Mouse (Mus musculus): Measurements from ENCODE around the gene H2al1e. TPM values are rescaled to one million over a fixed set of nuclear protein-coding genes. Genes with fewer than 3 reads are reported as not detected.
"Not testable (repeated sequence)": the region's sequence is repeated elsewhere in the genome, so short reads cannot be mapped to it uniquely, and the experiment has no call there.

H2al1e gene
- not detected in 2 replicates for total RNA-seq (2017)

DNA sequence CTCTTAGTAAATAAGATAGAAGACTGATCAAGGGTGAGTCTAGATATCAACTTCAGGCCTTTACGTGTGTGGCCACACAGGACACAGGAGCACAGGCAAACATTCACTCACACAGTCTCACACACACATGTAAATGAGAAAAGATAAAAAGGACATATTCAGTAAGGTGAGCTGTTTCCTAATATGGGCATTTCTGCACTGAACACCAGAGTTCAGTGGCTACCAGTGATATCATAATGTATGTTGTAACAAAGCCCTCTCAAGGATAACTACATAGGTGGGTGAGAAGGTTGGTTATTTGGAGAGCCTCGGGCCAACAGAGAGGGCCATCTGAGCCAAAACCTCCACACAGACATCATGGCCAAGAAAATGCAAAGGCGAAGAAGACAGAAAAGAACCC lies at the start of gene H2al1e:
H2al1e (plus strand) TSS at position 301 of the 400 bp plus-strand sequence.
- ATAC-seq (replicated peaks in 1 of 2; ENCODE audit: insufficient read depth in 1 of 2, low FRiP score in 2 of 2, low TSS enrichment in 1 of 2, low read depth in 1 of 2, poor library complexity in 2 of 2, severe bottlenecking in 2 of 2) = not testable (repeated sequence)

DNA sequence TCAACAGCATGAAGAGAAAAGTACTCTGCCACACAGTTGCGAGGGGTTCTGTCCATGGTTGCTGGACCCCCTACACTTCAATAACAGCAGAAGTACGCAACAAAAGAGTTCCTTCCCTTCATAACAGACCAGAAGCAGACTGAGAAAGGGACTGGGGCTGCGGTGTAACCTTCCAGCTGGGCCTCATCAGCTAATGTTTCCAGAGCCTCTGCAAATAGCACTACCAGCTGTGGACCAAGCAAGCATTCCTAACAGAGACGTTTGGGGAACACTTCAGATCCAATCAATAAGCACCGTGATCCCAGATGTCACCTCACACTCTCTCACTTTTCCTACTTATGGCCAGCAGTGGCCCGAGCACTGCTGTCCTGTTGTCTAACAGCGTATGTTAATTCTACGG lies 46.8 kb upstream of the H2al1e start:
- ATAC-seq (replicated peaks in 1 of 2; ENCODE audit: insufficient read depth in 1 of 2, low FRiP score in 2 of 2, low TSS enrichment in 1 of 2, low read depth in 1 of 2, poor library complexity in 2 of 2, severe bottlenecking in 2 of 2) = no peak

DNA sequence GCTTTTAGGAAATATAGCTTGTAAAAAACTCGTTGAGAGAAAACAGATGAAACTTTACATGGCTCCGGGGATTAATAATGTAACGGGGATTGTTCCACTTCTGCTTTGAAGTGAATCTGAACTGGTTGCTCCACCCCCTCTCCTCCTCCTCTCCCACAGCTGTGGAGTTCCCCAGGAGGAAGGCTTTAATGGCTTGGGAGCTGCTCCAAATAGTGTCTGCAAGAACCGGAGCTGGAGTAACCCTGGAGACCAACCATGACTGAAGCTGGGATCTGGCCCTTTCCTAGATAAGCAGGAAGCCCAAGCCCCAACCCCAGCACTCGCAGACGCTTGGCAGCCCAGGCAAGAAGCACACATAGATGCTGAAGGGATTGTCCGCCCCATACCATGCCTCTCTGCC lies 43.9 kb upstream of the H2al1e start:
- no peak for ATAC-seq (replicated peaks in 1 of 2; ENCODE audit: insufficient read depth in 1 of 2, low FRiP score in 2 of 2, low TSS enrichment in 1 of 2, low read depth in 1 of 2, poor library complexity in 2 of 2, severe bottlenecking in 2 of 2)

DNA sequence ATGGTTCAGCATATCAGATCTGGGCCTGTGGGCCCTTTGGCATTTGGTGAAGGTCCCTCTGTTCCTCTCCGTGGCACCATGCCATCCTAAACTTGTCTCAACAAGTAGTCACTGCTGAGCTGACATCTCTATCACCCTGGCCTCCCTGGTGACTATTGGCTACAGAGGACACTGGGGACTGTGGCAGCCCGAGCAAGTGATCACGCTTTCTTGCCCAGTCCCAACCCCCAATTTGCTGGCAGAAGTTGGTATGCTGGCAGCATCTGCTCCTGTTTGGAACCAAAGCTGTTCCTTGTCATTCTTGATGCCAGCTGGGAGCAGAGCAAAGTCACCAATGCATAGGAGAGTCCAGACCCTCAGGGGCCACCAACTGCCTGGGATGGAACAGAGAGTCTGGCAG lies 42.7 kb upstream of the H2al1e start:
- ATAC-seq (replicated peaks in 1 of 2; ENCODE audit: insufficient read depth in 1 of 2, low FRiP score in 2 of 2, low TSS enrichment in 1 of 2, low read depth in 1 of 2, poor library complexity in 2 of 2, severe bottlenecking in 2 of 2) = no peak

DNA sequence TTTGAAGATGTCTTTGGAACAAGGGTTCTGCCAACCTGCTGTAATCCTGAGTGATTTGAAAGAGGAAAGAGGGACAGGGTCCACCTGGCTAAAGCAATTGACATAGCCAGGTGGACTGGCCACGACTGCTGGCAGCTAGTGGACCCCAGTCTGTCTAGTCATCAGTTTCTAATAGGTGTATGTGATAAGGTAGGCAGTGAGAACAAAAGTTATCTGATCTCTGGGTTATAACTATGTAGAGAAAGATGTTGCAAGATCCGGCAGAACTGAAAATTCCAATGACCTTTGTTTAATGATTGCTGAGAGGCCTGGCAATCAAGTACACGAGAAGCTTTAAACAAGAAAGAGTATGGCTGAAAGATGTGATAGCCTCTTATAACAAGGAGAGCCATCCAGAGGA lies 38.5 kb upstream of the H2al1e start:
- no peak for ATAC-seq (replicated peaks in 1 of 2; ENCODE audit: insufficient read depth in 1 of 2, low FRiP score in 2 of 2, low TSS enrichment in 1 of 2, low read depth in 1 of 2, poor library complexity in 2 of 2, severe bottlenecking in 2 of 2)

DNA sequence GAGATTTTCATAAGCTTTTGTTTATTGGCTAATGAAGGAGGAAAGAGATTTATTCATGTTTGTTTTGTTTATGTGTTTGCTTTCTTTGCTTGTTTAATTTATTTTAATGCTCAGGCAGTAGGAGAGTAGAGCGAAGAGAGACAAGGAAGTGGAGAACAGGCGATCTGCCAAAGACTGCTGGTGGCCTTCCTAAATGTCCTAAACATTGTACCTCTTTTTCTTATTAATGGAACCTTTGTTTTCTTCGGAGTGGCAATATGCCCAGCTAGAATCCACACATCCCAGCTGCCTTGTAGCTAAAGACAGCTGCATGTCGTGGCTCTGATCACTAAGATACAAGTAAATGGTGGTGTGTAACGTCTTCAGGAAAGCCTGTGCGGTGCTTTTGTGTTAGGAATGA lies 34.7 kb upstream of the H2al1e start:
- ATAC-seq (replicated peaks in 1 of 2; ENCODE audit: insufficient read depth in 1 of 2, low FRiP score in 2 of 2, low TSS enrichment in 1 of 2, low read depth in 1 of 2, poor library complexity in 2 of 2, severe bottlenecking in 2 of 2) = no peak

DNA sequence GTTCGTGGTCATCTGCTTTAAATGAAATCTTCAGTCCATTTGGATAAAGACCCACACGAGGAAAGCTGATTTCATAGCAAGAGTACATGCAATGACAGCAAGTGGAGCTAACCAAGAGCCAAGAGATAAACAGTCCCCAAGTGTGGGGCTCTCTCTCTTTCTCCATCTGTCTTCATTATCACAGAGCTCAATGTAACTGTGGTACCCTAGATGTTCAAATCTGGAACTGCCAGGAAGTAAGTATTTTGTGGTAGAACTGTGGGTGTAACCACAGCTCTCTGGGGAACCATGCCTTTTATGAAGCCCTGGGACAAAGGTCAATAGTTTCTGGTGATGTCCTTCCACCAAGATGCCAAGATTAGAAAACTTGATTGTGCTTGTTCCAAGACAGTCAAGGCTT lies 31.0 kb upstream of the H2al1e start:
- ATAC-seq (replicated peaks in 1 of 2; ENCODE audit: insufficient read depth in 1 of 2, low FRiP score in 2 of 2, low TSS enrichment in 1 of 2, low read depth in 1 of 2, poor library complexity in 2 of 2, severe bottlenecking in 2 of 2) = no peak

DNA sequence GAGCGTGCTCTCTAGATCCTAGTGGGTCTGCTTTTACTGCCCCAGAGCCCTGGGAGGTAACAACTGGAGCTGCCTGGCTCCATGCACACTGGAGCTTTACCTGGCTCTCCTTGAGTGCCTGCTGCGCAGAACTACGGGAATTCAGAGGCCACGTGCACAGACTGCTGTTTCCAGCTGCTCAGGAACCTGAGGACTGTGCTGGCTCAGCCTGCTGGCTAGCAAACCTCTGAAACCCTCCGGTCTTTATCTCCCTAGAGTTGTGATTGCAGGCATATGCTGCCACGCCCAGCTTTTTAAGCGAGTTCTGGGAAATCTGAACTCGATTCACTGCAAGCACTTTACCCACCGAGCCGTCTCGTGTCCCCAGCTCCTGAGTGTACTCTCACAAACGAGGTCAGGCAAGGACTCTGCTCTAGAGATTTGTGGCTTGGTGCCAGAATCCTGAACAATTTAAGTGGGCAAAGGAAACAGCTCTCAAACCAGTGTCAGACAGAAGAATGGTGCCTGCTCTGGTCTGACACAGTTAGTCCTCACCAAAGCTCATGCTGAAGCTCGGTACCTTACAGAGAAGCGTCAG lies 23.3 kb upstream of the H2al1e start:
- no peak for ATAC-seq (replicated peaks in 1 of 2; ENCODE audit: insufficient read depth in 1 of 2, low FRiP score in 2 of 2, low TSS enrichment in 1 of 2, low read depth in 1 of 2, poor library complexity in 2 of 2, severe bottlenecking in 2 of 2)

DNA sequence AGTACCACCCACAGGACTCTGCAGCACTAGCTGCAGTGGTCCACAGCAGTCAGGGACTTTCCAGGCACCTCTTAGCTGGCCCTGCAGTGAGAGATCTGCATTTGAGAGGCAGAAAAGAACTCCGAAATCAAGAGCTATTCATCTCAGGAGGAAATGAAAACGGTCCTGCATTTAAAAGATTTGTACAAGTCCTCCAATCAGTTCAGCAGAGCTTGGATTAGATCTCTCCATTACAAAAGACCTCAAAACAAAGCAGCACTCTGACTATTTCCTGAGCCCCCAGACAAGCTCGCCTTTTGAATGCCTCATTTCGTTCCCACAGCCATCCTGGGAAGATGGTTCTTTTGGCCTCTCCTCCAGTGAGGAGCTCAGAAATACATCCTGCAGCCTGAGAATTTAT lies 22.5 kb upstream of the H2al1e start:
- no peak for ATAC-seq (replicated peaks in 1 of 2; ENCODE audit: insufficient read depth in 1 of 2, low FRiP score in 2 of 2, low TSS enrichment in 1 of 2, low read depth in 1 of 2, poor library complexity in 2 of 2, severe bottlenecking in 2 of 2)

DNA sequence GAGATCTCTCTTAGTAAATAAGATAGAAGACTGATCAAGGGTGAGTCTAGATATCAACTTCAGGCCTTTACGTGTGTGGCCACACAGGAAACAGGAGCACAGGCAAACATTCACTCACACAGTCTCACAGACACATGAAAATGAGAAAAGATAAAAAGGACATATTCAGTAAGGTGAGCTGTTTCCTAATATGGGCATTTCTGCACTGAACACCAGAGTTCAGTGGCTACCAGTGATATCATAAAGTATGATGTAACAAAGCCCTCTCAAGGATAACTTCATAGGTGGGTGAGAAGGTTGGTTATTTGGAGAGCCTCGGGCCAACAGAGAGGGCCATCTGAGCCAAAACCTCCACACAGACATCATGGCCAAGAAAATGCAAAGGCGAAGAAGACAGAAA lies 12.8 kb upstream of the H2al1e start, which contains the start of gene H2al1a:
H2al1a (plus strand) TSS at position 301 of the 400 bp plus-strand sequence.
- not testable (repeated sequence) for ATAC-seq (replicated peaks in 1 of 2; ENCODE audit: insufficient read depth in 1 of 2, low FRiP score in 2 of 2, low TSS enrichment in 1 of 2, low read depth in 1 of 2, poor library complexity in 2 of 2, severe bottlenecking in 2 of 2)

DNA sequence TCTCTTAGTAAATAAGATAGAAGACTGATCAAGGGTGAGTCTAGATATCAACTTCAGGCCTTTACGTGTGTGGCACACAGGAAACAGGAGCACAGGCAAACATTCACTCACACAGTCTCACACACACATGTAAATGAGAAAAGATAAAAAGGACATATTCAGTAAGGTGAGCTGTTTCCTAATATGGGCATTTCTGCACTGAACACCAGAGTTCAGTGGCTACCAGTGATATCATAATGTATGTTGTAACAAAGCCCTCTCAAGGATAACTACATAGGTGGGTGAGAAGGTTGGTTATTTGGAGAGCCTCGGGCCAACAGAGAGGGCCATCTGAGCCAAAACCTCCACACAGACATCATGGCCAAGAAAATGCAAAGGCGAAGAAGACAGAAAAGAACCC lies 9.6 kb upstream of the H2al1e start, which contains the start of gene H2al1b:
H2al1b (plus strand) TSS at position 301 of the 400 bp plus-strand sequence.
- not testable (repeated sequence) for ATAC-seq (replicated peaks in 1 of 2; ENCODE audit: insufficient read depth in 1 of 2, low FRiP score in 2 of 2, low TSS enrichment in 1 of 2, low read depth in 1 of 2, poor library complexity in 2 of 2, severe bottlenecking in 2 of 2)

DNA sequence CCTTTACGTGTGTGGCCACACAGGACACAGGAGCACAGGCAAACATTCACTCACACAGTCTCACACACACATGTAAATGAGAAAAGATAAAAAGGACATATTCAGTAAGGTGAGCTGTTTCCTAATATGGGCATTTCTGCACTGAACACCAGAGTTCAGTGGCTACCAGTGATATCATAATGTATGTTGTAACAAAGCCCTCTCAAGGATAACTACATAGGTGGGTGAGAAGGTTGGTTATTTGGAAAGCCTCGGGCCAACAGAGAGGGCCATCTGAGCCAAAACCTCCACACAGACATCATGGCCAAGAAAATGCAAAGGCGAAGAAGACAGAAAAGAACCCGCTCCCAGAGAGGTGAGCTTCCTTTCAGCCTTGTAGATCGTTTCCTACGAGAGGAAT lies 6.4 kb upstream of the H2al1e start, which contains the start of gene H2al1c:
H2al1c (plus strand) TSS at position 301 of the 400 bp plus-strand sequence.
- not testable (repeated sequence) for ATAC-seq (replicated peaks in 1 of 2; ENCODE audit: insufficient read depth in 1 of 2, low FRiP score in 2 of 2, low TSS enrichment in 1 of 2, low read depth in 1 of 2, poor library complexity in 2 of 2, severe bottlenecking in 2 of 2)

DNA sequence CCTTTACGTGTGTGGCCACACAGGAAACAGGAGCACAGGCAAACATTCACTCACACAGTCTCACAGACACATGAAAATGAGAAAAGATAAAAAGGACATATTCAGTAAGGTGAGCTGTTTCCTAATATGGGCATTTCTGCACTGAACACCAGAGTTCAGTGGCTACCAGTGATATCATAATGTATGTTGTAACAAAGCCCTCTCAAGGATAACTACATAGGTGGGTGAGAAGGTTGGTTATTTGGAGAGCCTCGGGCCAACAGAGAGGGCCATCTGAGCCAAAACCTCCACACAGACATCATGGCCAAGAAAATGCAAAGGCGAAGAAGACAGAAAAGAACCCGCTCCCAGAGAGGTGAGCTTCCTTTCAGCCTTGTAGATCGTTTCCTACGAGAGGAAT lies 3.2 kb upstream of the H2al1e start, which contains the start of gene H2al1d:
H2al1d (plus strand) TSS at position 301 of the 400 bp plus-strand sequence.
- ATAC-seq (replicated peaks in 1 of 2; ENCODE audit: insufficient read depth in 1 of 2, low FRiP score in 2 of 2, low TSS enrichment in 1 of 2, low read depth in 1 of 2, poor library complexity in 2 of 2, severe bottlenecking in 2 of 2) = not testable (repeated sequence)

DNA sequence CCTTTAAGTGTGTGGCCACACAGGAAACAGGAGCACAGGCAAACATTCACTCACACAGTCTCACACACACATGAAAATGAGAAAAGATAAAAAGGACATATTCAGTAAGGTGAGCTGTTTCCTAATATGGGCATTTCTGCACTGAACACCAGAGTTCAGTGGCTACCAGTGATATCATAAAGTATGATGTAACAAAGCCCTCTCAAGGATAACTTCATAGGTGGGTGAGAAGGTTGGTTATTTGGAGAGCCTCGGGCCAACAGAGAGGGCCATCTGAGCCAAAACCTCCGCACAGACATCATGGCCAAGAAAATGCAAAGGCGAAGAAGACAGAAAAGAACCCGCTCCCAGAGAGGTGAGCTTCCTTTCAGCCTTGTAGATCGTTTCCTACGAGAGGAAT lies 3.1 kb downstream of the H2al1e start, which contains the start of gene H2al1f:
H2al1f (plus strand) TSS at position 301 of the 400 bp plus-strand sequence.
- ATAC-seq (replicated peaks in 1 of 2; ENCODE audit: insufficient read depth in 1 of 2, low FRiP score in 2 of 2, low TSS enrichment in 1 of 2, low read depth in 1 of 2, poor library complexity in 2 of 2, severe bottlenecking in 2 of 2) = not testable (repeated sequence)

DNA sequence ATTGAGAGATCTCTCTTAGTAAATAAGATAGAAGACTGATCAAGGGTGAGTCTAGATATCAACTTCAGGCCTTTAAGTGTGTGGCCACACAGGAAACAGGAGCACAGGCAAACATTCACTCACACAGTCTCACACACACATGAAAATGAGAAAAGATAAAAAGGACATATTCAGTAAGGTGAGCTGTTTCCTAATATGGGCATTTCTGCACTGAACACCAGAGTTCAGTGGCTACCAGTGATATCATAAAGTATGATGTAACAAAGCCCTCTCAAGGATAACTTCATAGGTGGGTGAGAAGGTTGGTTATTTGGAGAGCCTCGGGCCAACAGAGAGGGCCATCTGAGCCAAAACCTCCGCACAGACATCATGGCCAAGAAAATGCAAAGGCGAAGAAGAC lies 6.2 kb downstream of the H2al1e start, which contains the start of gene H2al1g:
H2al1g (plus strand) TSS at position 301 of the 400 bp plus-strand sequence.
- ATAC-seq (replicated peaks in 1 of 2; ENCODE audit: insufficient read depth in 1 of 2, low FRiP score in 2 of 2, low TSS enrichment in 1 of 2, low read depth in 1 of 2, poor library complexity in 2 of 2, severe bottlenecking in 2 of 2) = not testable (repeated sequence)

DNA sequence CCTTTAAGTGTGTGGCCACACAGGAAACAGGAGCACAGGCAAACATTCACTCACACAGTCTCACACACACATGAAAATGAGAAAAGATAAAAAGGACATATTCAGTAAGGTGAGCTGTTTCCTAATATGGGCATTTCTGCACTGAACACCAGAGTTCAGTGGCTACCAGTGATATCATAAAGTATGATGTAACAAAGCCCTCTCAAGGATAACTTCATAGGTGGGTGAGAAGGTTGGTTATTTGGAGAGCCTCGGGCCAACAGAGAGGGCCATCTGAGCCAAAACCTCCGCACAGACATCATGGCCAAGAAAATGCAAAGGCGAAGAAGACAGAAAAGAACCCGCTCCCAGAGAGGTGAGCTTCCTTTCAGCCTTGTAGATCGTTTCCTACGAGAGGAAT lies 9.5 kb downstream of the H2al1e start, which contains the start of gene H2al1h:
H2al1h (plus strand) TSS at position 301 of the 400 bp plus-strand sequence.
- ATAC-seq (replicated peaks in 1 of 2; ENCODE audit: insufficient read depth in 1 of 2, low FRiP score in 2 of 2, low TSS enrichment in 1 of 2, low read depth in 1 of 2, poor library complexity in 2 of 2, severe bottlenecking in 2 of 2) = not testable (repeated sequence)

DNA sequence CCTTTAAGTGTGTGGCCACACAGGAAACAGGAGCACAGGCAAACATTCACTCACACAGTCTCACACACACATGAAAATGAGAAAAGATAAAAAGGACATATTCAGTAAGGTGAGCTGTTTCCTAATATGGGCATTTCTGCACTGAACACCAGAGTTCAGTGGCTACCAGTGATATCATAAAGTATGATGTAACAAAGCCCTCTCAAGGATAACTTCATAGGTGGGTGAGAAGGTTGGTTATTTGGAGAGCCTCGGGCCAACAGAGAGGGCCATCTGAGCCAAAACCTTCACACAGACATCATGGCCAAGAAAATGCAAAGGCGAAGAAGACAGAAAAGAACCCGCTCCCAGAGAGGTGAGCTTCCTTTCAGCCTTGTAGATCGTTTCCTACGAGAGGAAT lies 12.6 kb downstream of the H2al1e start, which contains the start of gene H2al1i:
H2al1i (plus strand) TSS at position 301 of the 400 bp plus-strand sequence.
- not testable (repeated sequence) for ATAC-seq (replicated peaks in 1 of 2; ENCODE audit: insufficient read depth in 1 of 2, low FRiP score in 2 of 2, low TSS enrichment in 1 of 2, low read depth in 1 of 2, poor library complexity in 2 of 2, severe bottlenecking in 2 of 2)

DNA sequence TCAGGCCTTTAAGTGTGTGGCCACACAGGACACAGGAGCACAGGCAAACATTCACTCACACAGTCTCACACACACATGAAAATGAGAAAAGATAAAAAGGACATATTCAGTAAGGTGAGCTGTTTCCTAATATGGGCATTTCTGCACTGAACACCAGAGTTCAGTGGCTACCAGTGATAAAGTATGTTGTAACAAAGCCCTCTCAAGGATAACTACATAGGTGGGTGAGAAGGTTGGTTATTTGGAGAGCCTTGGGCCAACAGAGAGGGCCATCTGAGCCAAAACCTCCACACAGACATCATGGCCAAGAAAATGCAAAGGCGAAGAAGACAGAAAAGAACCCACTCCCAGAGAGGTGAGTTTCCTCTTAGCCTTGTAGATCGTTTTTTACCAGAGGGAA lies 15.8 kb downstream of the H2al1e start, which contains the start of gene H2al1j:
H2al1j (plus strand) TSS at position 301 of the 400 bp plus-strand sequence.
- not testable (repeated sequence) for ATAC-seq (replicated peaks in 1 of 2; ENCODE audit: insufficient read depth in 1 of 2, low FRiP score in 2 of 2, low TSS enrichment in 1 of 2, low read depth in 1 of 2, poor library complexity in 2 of 2, severe bottlenecking in 2 of 2)

DNA sequence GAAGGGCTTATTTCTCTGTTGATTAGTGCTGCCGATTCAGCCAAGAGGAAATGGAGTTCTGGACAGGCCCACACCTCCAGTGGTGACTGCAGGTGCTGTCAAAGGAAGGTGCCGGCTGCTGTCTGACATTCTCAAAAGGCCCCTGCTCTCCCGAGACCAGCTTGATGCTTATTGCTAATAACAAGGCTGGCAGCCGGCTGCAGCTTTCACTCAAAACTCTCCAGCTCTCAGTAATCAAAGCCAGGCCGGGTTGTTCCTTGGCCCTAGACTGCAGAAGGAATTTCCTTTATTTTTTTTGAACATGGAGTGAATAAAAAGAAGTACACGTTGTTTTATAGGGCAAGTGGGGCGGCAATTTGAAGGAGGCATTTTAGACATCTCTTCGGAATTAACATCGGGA lies 34.0 kb downstream of the H2al1e start:
- no peak for ATAC-seq (replicated peaks in 1 of 2; ENCODE audit: insufficient read depth in 1 of 2, low FRiP score in 2 of 2, low TSS enrichment in 1 of 2, low read depth in 1 of 2, poor library complexity in 2 of 2, severe bottlenecking in 2 of 2)
